Mouse (Mus musculus) bone marrow macrophage, adult 2 months (primary cell): ENCODE measurements around the gene Skint1.

ENCODE experiments used
- CTCF ChIP-seq: IDR thresholded peaks from 2 replicates; pipeline ENCODE4 v1.5.1; 2012; ENCODE audit warnings: low read depth, mild to moderate bottlenecking, low read length, moderate library complexity
- POLR2A ChIP-seq: IDR thresholded peaks from 2 replicates; pipeline ENCODE4 v1.6.1; 2012; ENCODE audit warnings: mild to moderate bottlenecking, low read depth, low read length, borderline replicate concordance

GRCm38 (mm10) chr4:111961309-111961708 lies 44.8 kb upstream of the Skint1 start:
- TF ChIP-seq CTCF: no peak
- no peak for TF ChIP-seq POLR2A
